Mouse (Mus musculus) midbrain, embryonic 10.5 days (tissue): ENCODE measurements around the gene Cnga2. TPM values are rescaled to one million over a fixed set of nuclear protein-coding genes. Genes with fewer than 3 reads are reported as not detected.

Experiments
- polyA plus RNA-seq: library from polyadenylated mRNA; unstranded; fragments of >200 nt; fragmentation: Nextera tagmentation; extraction: Ambion mirVana; gene quantifications from 2 replicates; pipeline ENCODE4 v1.2.1, GENCODE M21; 2016

The Cnga2 gene
- polyA plus RNA-seq, 1 experiment from 2014 or later, result not detected

Other genes with a start within 250 kb of the Cnga2 start
- 44.3 and 49.2 TPM in 2 replicates for gene Vma21, start 175.9 kb upstream of the Cnga2 start, polyA plus RNA-seq
- 0.17 TPM in 1 of 2 replicates, not detected in the other for gene Gm1141, start 70.8 kb upstream of the Cnga2 start, polyA plus RNA-seq
- 6.9 and 7.8 TPM in 2 replicates for gene Prrg3, start 29.2 kb upstream of the Cnga2 start, polyA plus RNA-seq
- not detected in 2 replicates for gene Fate1, start 18.9 kb upstream of the Cnga2 start, polyA plus RNA-seq
- not detected in 2 replicates for gene Magea4, start 230.2 kb downstream of the Cnga2 start, polyA plus RNA-seq